Mouse (Mus musculus) urinary bladder, postnatal 25 days (tissue): ENCODE measurements around the gene 4933407L21Rik.

Experiments
- DNase-seq: peaks from one replicate; pipeline ENCODE4 v3.0.0; 2022; ENCODE audit warnings: low spot score

4933407L21Rik gene

GRCm38 (mm10) chr1:85916830-85917450 lies 11.3 kb upstream of the 4933407L21Rik start:
- DNase-seq, result no peak

- no peak for DNase-seq
Observed at GRCm38 (mm10) chr1:85919621-85920020, 8.7 kb upstream of the 4933407L21Rik start.

GRCm38 (mm10) chr1:85921725-85922124 lies 6.6 kb upstream of the 4933407L21Rik start:
- DNase-seq, result no peak

GRCm38 (mm10) chr1:85922127-85922864 lies 6.0 kb upstream of the 4933407L21Rik start:
- no peak for DNase-seq

- no peak for DNase-seq
Observed at GRCm38 (mm10) chr1:85922865-85923211, 5.4 kb upstream of the 4933407L21Rik start.

GRCm38 (mm10) chr1:85925183-85925582 lies 3.1 kb upstream of the 4933407L21Rik start:
- DNase-seq, result no peak

GRCm38 (mm10) chr1:85928688-85929065 lies 394 bp downstream of the 4933407L21Rik start:
- no peak for DNase-seq

GRCm38 (mm10) chr1:85929406-85929805 lies 1.1 kb downstream of the 4933407L21Rik start:
- DNase-seq, result no peak

GRCm38 (mm10) chr1:85931170-85931569 lies 2.9 kb downstream of the 4933407L21Rik start:
- DNase-seq, result no peak

GRCm38 (mm10) chr1:85933226-85933625 lies 4.9 kb downstream of the 4933407L21Rik start:
- DNase-seq, result no peak

- DNase-seq, result no peak
Observed at GRCm38 (mm10) chr1:85933631-85934465, 5.6 kb downstream of the 4933407L21Rik start.

GRCm38 (mm10) chr1:85934560-85934959 lies 6.3 kb downstream of the 4933407L21Rik start:
- DNase-seq, result no peak

GRCm38 (mm10) chr1:85935148-85935852 lies 7.0 kb downstream of the 4933407L21Rik start:
- DNase-seq, result peak; percentile 47

- DNase-seq, result no peak
Observed at GRCm38 (mm10) chr1:85936265-85936664, 8.0 kb downstream of the 4933407L21Rik start.

- no peak for DNase-seq
Observed at GRCm38 (mm10) chr1:85937323-85937722, 9.0 kb downstream of the 4933407L21Rik start.

GRCm38 (mm10) chr1:85942318-85942717 lies 14.0 kb downstream of the 4933407L21Rik start:
- no peak for DNase-seq

GRCm38 (mm10) chr1:85949085-85949684 lies 20.9 kb downstream of the 4933407L21Rik start:
- no peak for DNase-seq

- no peak for DNase-seq
Observed at GRCm38 (mm10) chr1:85955150-85955549, 26.9 kb downstream of the 4933407L21Rik start.

GRCm38 (mm10) chr1:85957290-85957689 lies 29.0 kb downstream of the 4933407L21Rik start:
- DNase-seq, result no peak

- no peak for DNase-seq
Observed at GRCm38 (mm10) chr1:85957942-85958619, 29.8 kb downstream of the 4933407L21Rik start.
